8 mouse cellular contexts compared by ENCODE assay signal in genomic region chr14:21824938-21825337, GRCm38 (mm10). TPM values are rescaled to one million over a fixed set of nuclear protein-coding genes. Genes with fewer than 3 reads are reported as not detected.
DNase-seq lines count a peak whose midpoint lies in the region; ATAC-seq and TF ChIP-seq lines count a peak whose summit lies in the region.

Gene Vdac2 (plus strand): TSS chr14:21825238.

- H3K4me3 ChIP-seq in gastrocnemius, adult 2 months: no peak within 1 kb of the TSS
- H3K4me3 ChIP-seq in hindbrain, postnatal 0 days (ENCODE audit: low read length): no peak within 1 kb of the TSS

- no peak within 1 kb of the TSS for H3K9ac ChIP-seq in hindbrain, postnatal 0 days (replicated peaks; ENCODE audit: low read length)

- H3K4me1 ChIP-seq in hindbrain, postnatal 0 days (ENCODE audit: insufficient read depth, low read length): peaks cover 3% of the 10 kb centered on the region; the same call in 1 of the 2 replicates

- H3K9me3 ChIP-seq in hindbrain, postnatal 0 days (ENCODE audit: low read length): no peaks in the 10 kb centered on the region

- no peak for DNase-seq in heart, adult 18-20 months
- DNase-seq in heart, adult 9 months (ENCODE audit: low spot score in 2 of 2): no peak
- no peak for DNase-seq in adrenal gland, adult 8-10 months
- no peak for DNase-seq in gastrocnemius, adult 2 months
- no peak for DNase-seq in hindbrain, postnatal 0 days (ENCODE audit: low spot score)
- no peak for DNase-seq in Muller cell, postnatal 12 days (ENCODE audit: inconsistent ontology term)
- DNase-seq in spleen, postnatal 36 days (ENCODE audit: low spot score in 2 of 2): no peak

- no peaks in the 10 kb centered on the region for H3K27me3 ChIP-seq in hindbrain, postnatal 0 days (ENCODE audit: insufficient read depth, low read length)

- peak within 1 kb of the TSS; percentile 86; the same call in 1 of the 2 replicates for H3K27ac ChIP-seq in gastrocnemius, adult 2 months
- H3K27ac ChIP-seq in hindbrain, postnatal 0 days: no peak within 1 kb of the TSS

- WGBS in hindbrain, postnatal 0 days: 88% methylated on average over 2 of the region's 2 CpGs

- intact Hi-C loops in gastrocnemius, adult 2 months (cut with DNase I): no loop called here

- TF ChIP-seq CTCF in gastrocnemius, adult 2 months (IDR thresholded peaks at IDR 0.05): no peak
- TF ChIP-seq CTCF in hindbrain, postnatal 0 days (IDR thresholded peaks at IDR 0.05; ENCODE audit: low read depth): no peak

- H3K4me2 ChIP-seq in hindbrain, postnatal 0 days (ENCODE audit: low read depth, low read length): no peak within 1 kb of the TSS

- no peaks in the 10 kb centered on the region for H3K36me3 ChIP-seq in hindbrain, postnatal 0 days (ENCODE audit: insufficient read depth, low read length)

- ATAC-seq in hindbrain, postnatal 0 days: no peak
- no peak for ATAC-seq in megakaryocyte, adult 5-6 weeks (ENCODE audit: poor library complexity, severe bottlenecking)

RNA-seq across cellular contexts. Expression of gene Vdac2, which starts in this region (rescaled TPM):
- total RNA-seq in heart, adult 18-20 months (2021): 100 to 1,000 TPM; 493 to 524 TPM
- 100 to 1,000 TPM; 190 to 233 (median 209) TPM for total RNA-seq in adrenal gland, adult 8-10 months (2022)
- 100 to 1,000 TPM; 320 to 332 TPM for total RNA-seq in gastrocnemius, adult 2 months (2021)
- total RNA-seq in hindbrain, postnatal 0 days (2014; rRNA removed): 197 and 223 TPM in 2 replicates
- 323 and 328 TPM in 2 replicates for polyA plus RNA-seq in hindbrain, postnatal 0 days (2015; fragmentation: Nextera tagmentation; extraction: Ambion mirVana)
- 293 and 324 TPM in 2 replicates for total RNA-seq in megakaryocyte, adult 5-6 weeks (2015)
- 231 and 287 TPM in 2 replicates for total RNA-seq in megakaryocyte, adult 5-6 weeks (2017)
